Mouse (Mus musculus) kidney, embryonic 16.5 days (tissue): Measurements from ENCODE around the gene Phox2b. TPM values are rescaled to one million over a fixed set of nuclear protein-coding genes. Genes with fewer than 3 reads are reported as not detected.

Experiments used
- ATAC-seq: fragments of 200-750 bp; cut with Nextera tagmentation; 2 replicates; pipeline ENCODE4 v1.8.0; 2017; ENCODE audit warnings: moderate TSS enrichment; ENCODE audit not compliant: low FRiP score, low TSS enrichment
- H3K27ac ChIP-seq: fragments of 300-500 bp; sonication (generic); 2 replicates; pipeline ENCODE4 v1.5.1; 2014; ENCODE audit warnings: low read length
- H3K27me3 ChIP-seq: fragments of 300-500 bp; sonication (generic); 2 replicates; pipeline ENCODE4 v1.6.1; 2014; ENCODE audit warnings: low read length, control low read depth, mixed read lengths; ENCODE audit not compliant: insufficient read depth
- H3K36me3 ChIP-seq: fragments of 300-500 bp; sonication (generic); 2 replicates; pipeline ENCODE4 v1.6.1; 2014; ENCODE audit warnings: low read length, control low read depth, mixed read lengths; ENCODE audit not compliant: insufficient read depth
- H3K4me1 ChIP-seq: fragments of 300-500 bp; sonication (generic); 2 replicates; pipeline ENCODE4 v1.6.1; 2014; ENCODE audit warnings: low read length, control low read depth, mixed read lengths; ENCODE audit not compliant: insufficient read depth
- H3K4me2 ChIP-seq: fragments of 300-500 bp; sonication (generic); replicated peaks from 2 replicates; pipeline ENCODE4 v1.6.1; 2014; ENCODE audit warnings: low read depth, low read length
- H3K4me3 ChIP-seq: fragments of 300-500 bp; sonication (generic); 2 replicates; pipeline ENCODE4 v1.5.1; 2014; ENCODE audit warnings: mild to moderate bottlenecking, low read length
- H3K9ac ChIP-seq: fragments of 300-500 bp; sonication (generic); replicated peaks from 2 replicates; pipeline ENCODE4 v1.6.1; 2014; ENCODE audit warnings: low read length
- H3K9me3 ChIP-seq: fragments of 300-500 bp; sonication (generic); 2 replicates; pipeline ENCODE4 v1.6.1; 2016; ENCODE audit warnings: low read length, control low read depth
- WGBS: fragments of 180-500 bp; shearing (Covaris S2); extraction: QIAGEN DNeasy Blood & Tissue Kit; methylation state at CpG from one replicate; pipeline ENCODE4 v1.1.7; 2014; 5-methylcytosine and 5-hydroxymethylcytosine counted together
- polyA plus RNA-seq: library from polyadenylated mRNA; unstranded; fragments of >200 nt; fragmentation: Nextera tagmentation; extraction: Ambion mirVana; gene quantifications from 2 replicates; pipeline ENCODE4 v1.2.1, GENCODE M21; 2015

Phox2b gene
- polyA plus RNA-seq: 0.53 and 0.64 TPM in 2 replicates

DNA sequence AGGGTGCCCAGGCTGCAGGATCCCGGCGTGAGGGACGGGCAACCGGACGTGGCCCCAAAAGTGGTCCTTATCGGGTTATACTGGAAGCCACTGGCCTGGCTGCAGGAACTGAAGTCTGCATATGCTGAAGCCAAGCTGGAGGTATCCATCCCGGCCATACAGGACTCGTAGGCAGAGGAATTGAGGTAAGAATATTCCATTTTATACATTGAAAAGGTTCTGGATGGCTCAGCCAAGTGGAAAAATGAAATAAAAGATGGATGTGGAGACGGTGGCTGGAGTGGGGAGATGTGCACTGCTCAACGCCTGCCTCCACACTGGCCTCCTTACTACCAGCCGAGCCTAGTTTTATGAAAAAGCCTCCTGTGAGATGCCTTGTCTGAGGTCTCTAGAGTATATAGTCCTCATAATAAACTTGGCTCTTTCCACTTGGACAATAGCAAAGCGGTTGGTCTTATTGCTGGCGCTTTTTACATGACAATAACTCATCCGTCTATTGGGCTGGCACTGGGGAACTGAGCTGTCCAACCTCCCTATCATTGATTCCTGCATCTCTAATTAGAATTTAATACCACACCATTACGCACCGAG, at the start of gene Phox2b:
Gene Phox2b, minus strand, starts transcription at position 569 of the 591 bp plus-strand sequence.
- Histone ChIP-seq H3K27ac (no peak within 1 kb of the TSS), H3K4me1 (peaks cover 7% of the 10 kb centered on the region; the same call in 1 of the 2 replicates), H3K4me2 (no peak within 1 kb of the TSS), H3K9me3 (no peaks in the 10 kb centered on the region), H3K9ac (no peak within 1 kb of the TSS), H3K36me3 (no peaks in the 10 kb centered on the region), H3K4me3 (no peak within 1 kb of the TSS), H3K27me3 (peaks cover 96% of the 10 kb centered on the region)
- 0 out of 2 replicates have a peak, but pooled peaks have one; percentile 8 for ATAC-seq
- 2% methylated on average over 16 of the region's 16 CpGs for WGBS

DNA sequence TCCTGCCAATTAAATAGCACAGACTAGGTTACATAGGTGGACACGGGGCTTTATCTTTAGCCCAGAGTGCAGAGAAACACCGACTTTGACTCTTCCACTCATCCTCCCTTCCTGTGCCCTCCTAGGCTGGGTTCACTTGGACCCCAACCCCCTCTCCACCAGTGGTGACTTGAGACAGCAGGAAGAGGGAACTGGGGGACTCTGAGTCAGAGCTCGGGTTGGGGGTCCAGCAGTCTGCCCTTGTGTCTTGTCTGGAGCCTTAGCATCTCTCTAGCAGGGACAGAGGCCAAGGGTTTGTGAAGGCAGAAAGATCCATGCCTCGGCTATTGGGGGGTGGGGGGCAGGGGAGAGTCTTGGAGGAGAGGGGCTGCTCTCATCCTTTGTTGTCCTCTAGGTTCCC, 43.5 kb upstream of the Phox2b start:
- H3K9me3 ChIP-seq: no peaks in the 10 kb centered on the region
- no peaks in the 10 kb centered on the region for H3K36me3 ChIP-seq
- 74% methylated on average over 4 of the region's 4 CpGs for WGBS
- no peaks in the 10 kb centered on the region for H3K4me1 ChIP-seq
- peaks cover 2% of the 10 kb centered on the region; the same call in 1 of the 2 replicates for H3K27me3 ChIP-seq
- no peak overlapping the region for H3K4me3 ChIP-seq
- H3K27ac ChIP-seq: no peak overlapping the region
- H3K4me2 ChIP-seq: no peak overlapping the region
- H3K9ac ChIP-seq: no peak overlapping the region
- ATAC-seq: no peak

DNA sequence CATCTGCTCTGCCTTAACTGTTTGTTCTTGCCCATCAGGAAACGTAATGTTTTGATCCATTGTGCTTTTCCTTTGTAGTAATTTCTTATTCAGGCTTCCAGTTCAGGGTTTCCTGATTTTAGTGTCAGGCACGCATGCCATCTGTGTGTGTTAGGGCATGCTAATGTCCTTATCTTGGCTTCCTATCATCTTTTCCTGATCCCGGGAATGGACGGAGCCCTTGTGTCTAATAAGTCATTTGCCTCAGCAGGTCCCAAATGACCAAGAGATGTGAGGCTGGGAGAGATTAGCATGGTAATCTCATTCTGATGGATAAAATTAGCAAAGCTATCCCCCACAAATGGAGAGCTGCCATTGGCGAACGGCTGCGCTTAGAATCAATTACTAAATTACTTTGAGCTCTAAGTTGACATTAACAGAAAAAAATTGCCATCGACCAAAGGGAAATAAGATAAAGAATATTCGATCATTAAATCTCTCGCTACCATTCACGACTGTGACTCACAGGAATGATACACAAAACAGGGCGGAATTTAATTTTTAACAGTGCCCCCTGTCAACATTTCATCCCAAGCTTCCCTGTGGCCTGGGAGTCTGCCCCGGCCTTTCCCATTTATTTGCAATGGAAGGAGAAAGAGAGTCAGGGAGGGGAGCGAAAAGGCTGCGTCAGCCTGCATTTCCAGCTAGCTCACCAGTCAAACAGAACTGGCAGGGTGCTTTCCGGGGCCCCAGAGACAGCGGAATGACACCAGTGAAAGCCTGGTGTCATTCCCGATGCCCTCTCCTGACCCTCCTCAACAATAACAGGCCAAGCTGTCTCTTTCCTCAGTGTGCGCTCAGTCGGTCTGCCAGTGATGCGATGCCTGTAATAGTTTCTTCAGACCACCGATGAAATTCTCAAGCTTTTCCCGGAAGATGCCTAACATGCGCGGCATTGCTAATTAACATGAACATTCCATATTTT, 40.2 kb upstream of the Phox2b start:
- Histone ChIP-seq H3K4me2 (no peak overlapping the region), H3K9me3 (no peaks in the 10 kb centered on the region), H3K27ac (no peak overlapping the region), H3K4me3 (no peak overlapping the region), H3K4me1 (0 out of 2 replicates have a peak, but pooled peaks cover 4% of the 10 kb centered on the region), H3K9ac (no peak overlapping the region), H3K36me3 (no peaks in the 10 kb centered on the region), H3K27me3 (peaks cover 2% of the 10 kb centered on the region; the same call in 1 of the 2 replicates)
- WGBS: 63% methylated on average over 25 of the region's 25 CpGs
- ATAC-seq: no peak

DNA sequence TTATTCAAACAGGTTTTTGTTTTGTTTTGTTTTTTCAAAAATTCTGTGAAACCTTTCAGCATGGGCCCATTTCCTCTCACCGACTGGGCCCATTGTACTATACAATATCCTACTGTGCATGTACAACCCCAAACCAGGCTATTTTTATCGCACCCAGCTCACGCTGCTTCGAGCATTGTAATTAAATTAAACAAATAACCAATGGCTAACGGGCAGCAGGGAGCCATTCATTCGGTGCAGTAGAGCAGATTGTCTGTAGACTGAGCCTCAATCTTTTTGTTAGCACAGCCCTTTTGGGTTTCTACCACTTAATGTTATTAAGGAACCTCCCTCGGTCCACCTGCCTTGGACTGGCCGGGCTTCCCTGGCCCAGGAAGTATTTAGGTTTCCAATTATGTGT, 39.5 kb upstream of the Phox2b start:
- Histone ChIP-seq H3K4me1 (0 out of 2 replicates have a peak, but pooled peaks cover 4% of the 10 kb centered on the region), H3K9ac (no peak overlapping the region), H3K4me2 (no peak overlapping the region), H3K36me3 (no peaks in the 10 kb centered on the region), H3K27me3 (peaks cover 2% of the 10 kb centered on the region; the same call in 1 of the 2 replicates), H3K27ac (no peak overlapping the region), H3K4me3 (no peak overlapping the region), H3K9me3 (no peaks in the 10 kb centered on the region)
- WGBS: 55% methylated on average over 8 of the region's 8 CpGs
- ATAC-seq: no peak

DNA sequence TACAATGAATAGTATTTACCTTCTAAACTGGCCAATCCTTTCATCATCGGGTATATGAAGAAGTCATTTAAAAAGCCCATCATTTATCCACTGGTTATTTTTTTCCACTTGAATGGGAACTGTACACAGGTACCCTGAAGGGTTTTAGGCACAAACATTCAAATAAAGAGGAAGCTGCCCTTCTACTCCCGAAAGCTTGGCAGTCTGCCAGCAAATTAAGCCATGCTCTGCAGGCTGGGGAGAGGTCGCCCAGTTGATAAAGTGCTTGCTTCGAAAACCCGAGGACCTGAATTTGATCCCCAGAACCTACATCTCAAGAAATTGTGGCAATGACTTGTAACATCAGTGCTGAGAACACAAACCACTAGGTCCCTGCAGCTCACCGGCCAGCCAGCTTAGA, 35.6 kb upstream of the Phox2b start:
- Histone ChIP-seq H3K9ac (no peak overlapping the region), H3K36me3 (no peaks in the 10 kb centered on the region), H3K4me2 (no peak overlapping the region), H3K9me3 (no peaks in the 10 kb centered on the region), H3K4me1 (0 out of 2 replicates have a peak, but pooled peaks cover 4% of the 10 kb centered on the region), H3K4me3 (no peak overlapping the region), H3K27ac (no peak overlapping the region), H3K27me3 (no peaks in the 10 kb centered on the region)
- no peak for ATAC-seq
- 25% methylated on average over 6 of the region's 6 CpGs for WGBS

DNA sequence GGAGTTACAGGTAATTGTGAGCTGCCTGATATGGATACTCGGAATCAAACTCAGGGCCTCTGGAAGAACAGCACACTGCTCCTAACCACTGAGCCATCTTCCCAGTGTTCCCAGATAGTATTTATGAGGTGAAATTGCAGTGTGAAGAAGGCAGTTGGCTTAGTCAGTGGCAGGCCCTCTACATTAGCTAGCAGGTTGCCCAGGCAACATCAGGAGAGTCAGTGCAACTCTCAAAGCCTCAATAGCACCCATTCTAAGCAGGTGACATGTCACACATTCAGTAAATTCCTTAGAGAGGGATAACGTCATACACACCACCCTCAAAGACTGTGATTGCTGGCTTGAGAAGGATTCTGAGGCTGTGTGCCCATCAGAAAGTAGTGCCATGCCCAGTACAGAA, 32.6 kb upstream of the Phox2b start:
- no peaks in the 10 kb centered on the region for H3K9me3 ChIP-seq
- WGBS: 75% methylated on average over 2 of the region's 2 CpGs
- no peak overlapping the region for H3K27ac ChIP-seq
- H3K4me2 ChIP-seq: no peak overlapping the region
- no peak for ATAC-seq
- no peaks in the 10 kb centered on the region for H3K36me3 ChIP-seq
- no peak overlapping the region for H3K9ac ChIP-seq
- 0 out of 2 replicates have a peak, but pooled peaks cover 4% of the 10 kb centered on the region for H3K4me1 ChIP-seq
- no peak overlapping the region for H3K4me3 ChIP-seq
- H3K27me3 ChIP-seq: no peaks in the 10 kb centered on the region

DNA sequence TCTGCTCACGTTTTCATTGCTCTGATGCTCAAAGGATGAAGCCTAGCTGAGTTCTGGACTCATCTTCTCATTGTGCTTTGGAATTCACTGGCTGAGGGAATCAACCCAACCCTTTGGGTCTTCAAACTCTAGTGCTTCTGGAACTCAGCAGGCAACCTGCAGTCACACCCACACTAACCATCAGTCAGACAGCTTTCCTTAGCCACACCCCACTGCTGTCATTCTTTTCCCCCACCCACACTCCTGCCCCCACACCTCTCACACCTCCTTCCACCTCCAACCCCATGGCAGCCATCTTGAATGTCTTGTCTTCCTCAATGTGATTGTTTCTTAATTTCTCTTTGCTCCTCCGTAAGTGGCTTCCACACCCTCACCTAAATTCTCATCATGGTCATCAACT, 7.2 kb upstream of the Phox2b start:
- no peak overlapping the region for H3K27ac ChIP-seq
- ATAC-seq: no peak
- peaks cover 73% of the 10 kb centered on the region for H3K27me3 ChIP-seq
- H3K4me3 ChIP-seq: no peak overlapping the region
- H3K4me1 ChIP-seq: no peaks in the 10 kb centered on the region
- no peak overlapping the region for H3K9ac ChIP-seq
- no peaks in the 10 kb centered on the region for H3K36me3 ChIP-seq
- no peak overlapping the region for H3K4me2 ChIP-seq
- WGBS: 74% methylated on average over 2 of the region's 2 CpGs
- H3K9me3 ChIP-seq: no peaks in the 10 kb centered on the region

DNA sequence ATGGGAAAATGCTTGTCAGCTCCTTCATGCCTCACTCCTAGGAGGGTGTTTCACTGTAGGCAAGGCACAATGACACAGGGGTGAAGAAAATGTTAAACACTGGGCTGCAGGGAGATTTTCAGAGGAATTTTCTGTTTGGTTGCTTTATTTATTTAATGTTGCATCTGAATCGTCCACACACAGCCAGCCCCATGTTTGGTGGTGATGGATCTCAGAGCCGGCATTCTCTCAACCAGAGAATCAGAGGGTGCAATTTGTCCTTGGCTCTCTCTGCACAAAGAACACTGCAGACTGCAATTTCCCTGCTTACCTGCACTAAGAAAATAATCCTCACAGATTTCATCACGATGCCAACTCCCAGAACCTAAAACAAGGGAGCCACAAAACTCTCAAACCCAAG, 3.9 kb upstream of the Phox2b start:
- H3K27me3 ChIP-seq: peaks cover 91% of the 10 kb centered on the region
- no peak overlapping the region for H3K4me3 ChIP-seq
- WGBS: 13% methylated on average over 3 of the region's 3 CpGs
- no peaks in the 10 kb centered on the region for H3K4me1 ChIP-seq
- H3K27ac ChIP-seq: no peak overlapping the region
- H3K36me3 ChIP-seq: no peaks in the 10 kb centered on the region
- no peak overlapping the region for H3K4me2 ChIP-seq
- ATAC-seq: no peak
- H3K9ac ChIP-seq: no peak overlapping the region
- no peaks in the 10 kb centered on the region for H3K9me3 ChIP-seq

DNA sequence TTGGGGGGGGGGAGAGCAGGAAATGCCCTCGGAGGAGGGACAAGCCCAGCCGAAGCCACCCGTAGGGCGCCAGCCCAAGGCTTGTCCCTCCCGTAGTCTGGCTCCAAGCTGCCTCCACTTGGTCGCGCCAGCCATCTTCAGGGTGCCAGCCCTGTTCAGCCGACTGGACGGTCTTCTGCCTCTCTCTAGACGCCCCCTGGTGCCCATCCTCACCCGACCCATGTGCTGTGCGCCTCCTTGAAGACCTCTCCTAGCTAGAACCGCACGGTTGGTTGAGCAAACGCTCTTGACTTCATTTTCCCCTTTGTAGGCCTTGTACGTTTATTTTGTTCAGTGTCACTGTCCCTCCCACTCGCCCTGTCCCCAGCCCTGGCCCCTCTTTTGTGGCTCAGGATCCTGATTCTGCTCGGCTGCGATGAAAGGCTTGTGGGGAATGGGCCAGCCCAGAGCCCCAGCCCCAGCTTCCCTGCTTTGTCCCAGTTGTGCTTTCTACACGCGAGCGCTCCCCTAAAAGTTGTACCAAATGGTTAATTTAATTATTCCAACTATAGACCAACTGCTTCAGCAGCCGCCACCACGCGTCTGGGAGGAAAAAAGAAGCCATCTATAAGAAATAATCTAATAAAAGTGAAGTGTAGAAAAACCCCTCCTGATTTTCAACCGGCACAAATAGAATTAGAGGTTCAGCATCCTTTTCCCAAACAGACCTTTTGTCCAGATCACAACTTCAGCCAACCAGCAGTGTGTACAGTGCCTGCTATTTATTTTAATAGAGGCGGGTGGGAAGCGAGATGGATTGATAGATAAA, 2.9 kb upstream of the Phox2b start:
- Histone ChIP-seq H3K9me3 (no peaks in the 10 kb centered on the region), H3K4me3 (no peak overlapping the region), H3K27me3 (peaks cover 95% of the 10 kb centered on the region), H3K9ac (no peak overlapping the region), H3K4me1 (no peaks in the 10 kb centered on the region), H3K4me2 (no peak overlapping the region), H3K27ac (no peak overlapping the region), H3K36me3 (no peaks in the 10 kb centered on the region)
- WGBS: 5% methylated on average over 28 of the region's 28 CpGs
- peak; percentile 73 for ATAC-seq
